Mouse (Mus musculus): ENCODE results near the gene Igsf8. TPM values are rescaled to one million over a fixed set of nuclear protein-coding genes. Genes with fewer than 3 reads are reported as not detected.
"Not testable (repeated sequence)": the region's sequence is repeated elsewhere in the genome, so short reads cannot be mapped to it uniquely, and the experiment has no call there.

Igsf8 gene
- polyA plus RNA-seq, 1 experiment = 25.4 TPM

- Histone ChIP-seq H3K4me3 (replicated peaks; ENCODE audit: control insufficient read depth, low read depth, low read length) (no peak overlapping the region), H3K27ac (ENCODE audit: control insufficient read depth, insufficient read depth, low read depth, low read length, poor library complexity) (no peak overlapping the region), H3K4me1 (ENCODE audit: control insufficient read depth, insufficient read depth, low read length) (no peaks in the 10 kb centered on the region)
- 77% methylated on average over 11 of the region's 11 CpGs for WGBS
- TF ChIP-seq POLR2A (IDR thresholded peaks at IDR 0.05; ENCODE audit: borderline replicate concordance, control insufficient read depth, low read depth, low read length) (no peak), CTCF (IDR thresholded peaks at IDR 0.05; ENCODE audit: control insufficient read depth, insufficient read depth, low read length) (no peak)
These were observed 40.0 kb upstream of the Igsf8 start for GRCm38 (mm10) chr1:172221297-172222063.

- WGBS = 80% methylated on average over 2 of the region's 2 CpGs
- TF ChIP-seq POLR2A (IDR thresholded peaks at IDR 0.05; ENCODE audit: borderline replicate concordance, control insufficient read depth, low read depth, low read length) (no peak), CTCF (IDR thresholded peaks at IDR 0.05; ENCODE audit: control insufficient read depth, insufficient read depth, low read length) (no peak)
- H3K4me3 ChIP-seq (replicated peaks; ENCODE audit: control insufficient read depth, low read depth, low read length) = no peak overlapping the region
These were observed 33.2 kb upstream of the Igsf8 start for GRCm38 (mm10) chr1:172228209-172228608.

GRCm38 (mm10) chr1:172229215-172229614 is 32.2 kb upstream of the Igsf8 start:
- no peaks in the 10 kb centered on the region for H3K4me1 ChIP-seq (ENCODE audit: control insufficient read depth, insufficient read depth, low read length)
- H3K27ac ChIP-seq (ENCODE audit: control insufficient read depth, insufficient read depth, low read depth, low read length, poor library complexity) = no peak overlapping the region
- H3K4me3 ChIP-seq (replicated peaks; ENCODE audit: control insufficient read depth, low read depth, low read length) = no peak overlapping the region
- TF ChIP-seq POLR2A (IDR thresholded peaks at IDR 0.05; ENCODE audit: borderline replicate concordance, control insufficient read depth, low read depth, low read length) (no peak), CTCF (IDR thresholded peaks at IDR 0.05; ENCODE audit: control insufficient read depth, insufficient read depth, low read length) (no peak)
- 80% methylated on average over 1 of the region's 1 CpGs for WGBS

More at GRCm38 (mm10) chr1:172228209-172228608, 33.2 kb upstream of the Igsf8 start:
- Histone ChIP-seq H3K27ac (ENCODE audit: control insufficient read depth, insufficient read depth, low read depth, low read length, poor library complexity) (no peak overlapping the region), H3K4me1 (ENCODE audit: control insufficient read depth, insufficient read depth, low read length) (no peaks in the 10 kb centered on the region)

GRCm38 (mm10) chr1:172240945-172241708 is 20.3 kb upstream of the Igsf8 start:
- H3K4me3 ChIP-seq (replicated peaks; ENCODE audit: control insufficient read depth, low read depth, low read length) = no peak overlapping the region
- no peak overlapping the region for H3K27ac ChIP-seq (ENCODE audit: control insufficient read depth, insufficient read depth, low read depth, low read length, poor library complexity)
- 21% methylated on average over 6 of the region's 6 CpGs for WGBS
- TF ChIP-seq CTCF (IDR thresholded peaks at IDR 0.05; ENCODE audit: control insufficient read depth, insufficient read depth, low read length) (no peak), POLR2A (IDR thresholded peaks at IDR 0.05; ENCODE audit: borderline replicate concordance, control insufficient read depth, low read depth, low read length) (no peak)
- no peaks in the 10 kb centered on the region for H3K4me1 ChIP-seq (ENCODE audit: control insufficient read depth, insufficient read depth, low read length)

- TF ChIP-seq CTCF (IDR thresholded peaks at IDR 0.05; ENCODE audit: control insufficient read depth, insufficient read depth, low read length) = no peak
- TF ChIP-seq POLR2A (IDR thresholded peaks at IDR 0.05; ENCODE audit: borderline replicate concordance, control insufficient read depth, low read depth, low read length) = no peak
- no peak overlapping the region for H3K27ac ChIP-seq (ENCODE audit: control insufficient read depth, insufficient read depth, low read depth, low read length, poor library complexity)
- 75% methylated on average over 2 of the region's 2 CpGs for WGBS
- H3K4me1 ChIP-seq (ENCODE audit: control insufficient read depth, insufficient read depth, low read length) = no peaks in the 10 kb centered on the region
- H3K4me3 ChIP-seq (replicated peaks; ENCODE audit: control insufficient read depth, low read depth, low read length) = no peak overlapping the region
These were observed 19.0 kb upstream of the Igsf8 start for GRCm38 (mm10) chr1:172242401-172242800.

- H3K4me1 ChIP-seq (ENCODE audit: control insufficient read depth, insufficient read depth, low read length) = no peaks in the 10 kb centered on the region
- H3K27ac ChIP-seq (ENCODE audit: control insufficient read depth, insufficient read depth, low read depth, low read length, poor library complexity) = no peak overlapping the region
- no peak overlapping the region for H3K4me3 ChIP-seq (replicated peaks; ENCODE audit: control insufficient read depth, low read depth, low read length)
- no peak for TF ChIP-seq CTCF (IDR thresholded peaks at IDR 0.05; ENCODE audit: control insufficient read depth, insufficient read depth, low read length)
- TF ChIP-seq POLR2A (IDR thresholded peaks at IDR 0.05; ENCODE audit: borderline replicate concordance, control insufficient read depth, low read depth, low read length) = no peak
- WGBS = 54% methylated on average over 16 of the region's 16 CpGs
These were observed 17.8 kb upstream of the Igsf8 start for GRCm38 (mm10) chr1:172243547-172244205.

GRCm38 (mm10) chr1:172244645-172245044 is 16.8 kb upstream of the Igsf8 start:
- H3K4me3 ChIP-seq (replicated peaks; ENCODE audit: control insufficient read depth, low read depth, low read length); H3K4me1 ChIP-seq (ENCODE audit: control insufficient read depth, insufficient read depth, low read length); H3K27ac ChIP-seq (ENCODE audit: control insufficient read depth, insufficient read depth, low read depth, low read length, poor library complexity): not testable (repeated sequence)
- WGBS = 36% methylated on average over 23 of the region's 23 CpGs

GRCm38 (mm10) chr1:172247216-172247615 is 14.2 kb upstream of the Igsf8 start:
- 68% methylated on average over 4 of the region's 4 CpGs for WGBS
- no peaks in the 10 kb centered on the region for H3K4me1 ChIP-seq (ENCODE audit: control insufficient read depth, insufficient read depth, low read length)
- no peak overlapping the region for H3K27ac ChIP-seq (ENCODE audit: control insufficient read depth, insufficient read depth, low read depth, low read length, poor library complexity)
- TF ChIP-seq POLR2A (IDR thresholded peaks at IDR 0.05; ENCODE audit: borderline replicate concordance, control insufficient read depth, low read depth, low read length) = no peak
- no peak for TF ChIP-seq CTCF (IDR thresholded peaks at IDR 0.05; ENCODE audit: control insufficient read depth, insufficient read depth, low read length)
- H3K4me3 ChIP-seq (replicated peaks; ENCODE audit: control insufficient read depth, low read depth, low read length) = no peak overlapping the region
